9 mouse cellular contexts compared by ENCODE assay signal in genomic region chr11:118091002-118091670, GRCm38 (mm10). TPM values are rescaled to one million over a fixed set of nuclear protein-coding genes. Genes with fewer than 3 reads are reported as not detected.
A peak's percentile ranks its signal among the peaks of the same experiment; 100 is the strongest.
DNase-seq lines count a peak whose midpoint lies in the region; ATAC-seq and TF ChIP-seq lines count a peak whose summit lies in the region.
"Had no signal": no experiment of that assay in that cellular context is flagged by ENCODE, and none has a peak within 500 bp of the region (broad histone marks: within the 10 kb centered on the region; RNA-seq: fewer than 3 reads in every experiment).

No protein-coding gene starts in this region.

- no peaks in the 10 kb centered on the region for H3K27me3 ChIP-seq in liver, adult 2 months (ENCODE audit: control insufficient read depth, insufficient read depth, low read length)
- H3K27me3 ChIP-seq in liver, embryonic 12.5 days (replicated peaks), result peaks cover 6% of the 10 kb centered on the region; the same call in 1 of the 2 replicates
- H3K27me3 ChIP-seq in liver, embryonic 14.5 days (ENCODE audit: control insufficient read depth, insufficient read depth, low read length), result no peaks in the 10 kb centered on the region
- H3K27me3 ChIP-seq: neural tube, embryonic 12.5 days had no signal

- no peak overlapping the region for H3K27ac ChIP-seq in liver, adult 2 months (replicated peaks; ENCODE audit: insufficient read depth, low read depth, low read length)
- H3K27ac ChIP-seq in liver, embryonic 12.5 days, result no peak overlapping the region
- no peak overlapping the region for H3K27ac ChIP-seq in liver, embryonic 14.5 days
- H3K27ac ChIP-seq: heart, embryonic 10.5 days; neural tube, embryonic 12.5 days had no signal

- no peak for DNase-seq in liver, adult 2 months (ENCODE audit: extremely low read depth, low read depth, low spot score)
- DNase-seq in CD4-positive helper T cell, adult 2 months (ENCODE audit: low read depth, low spot score), result peak; percentile 42
- DNase-seq in MEL-GATA-1-ER (ENCODE audit: extremely low read depth, low read depth), result peak; percentile 22
- DNase-seq in liver, embryonic 14.5 days (ENCODE audit: low read depth in 3 of 3, low spot score in 3 of 3), result no peak
- DNase-seq in ovary, adult 18-20 months (ENCODE audit: low spot score), result no peak
- no peak for DNase-seq in cerebellum, adult 9-10 months

- ATAC-seq in liver, embryonic 12.5 days, result no peak
- no peak for ATAC-seq in liver, embryonic 14.5 days (ENCODE audit: insufficient read depth)

- TF ChIP-seq CTCF in liver, adult 2 months (IDR thresholded peaks at IDR 0.05; ENCODE audit: low read depth, low read length), result peak; percentile 45; the same call in 1 of the 2 replicates
- peak; percentile 86 for TF ChIP-seq CTCF in liver, embryonic 14.5 days (IDR thresholded peaks at IDR 0.05; ENCODE audit: low read depth)

- H3K4me1 ChIP-seq in liver, adult 2 months (ENCODE audit: control insufficient read depth, insufficient read depth, low read length), result no peaks in the 10 kb centered on the region
- H3K4me1 ChIP-seq in liver, embryonic 12.5 days, result no peaks in the 10 kb centered on the region
- no peaks in the 10 kb centered on the region for H3K4me1 ChIP-seq in liver, embryonic 14.5 days (replicated peaks; ENCODE audit: control insufficient read depth in 2 of 2, insufficient read depth in 2 of 2, low read length in 1 of 2)
- H3K4me1 ChIP-seq: neural tube, embryonic 12.5 days had no signal

- no peaks in the 10 kb centered on the region for H3K79me2 ChIP-seq in liver, adult 2 months (ENCODE audit: control insufficient read depth, insufficient read depth, low read length)

- no peak for TF ChIP-seq POLR2A in liver, adult 2 months (IDR thresholded peaks at IDR 0.05; ENCODE audit: extremely low read depth, insufficient read depth, low read length)

- TF ChIP-seq EP300 in liver, embryonic 14.5 days (IDR thresholded peaks at IDR 0.05; ENCODE audit: low read depth), result no peak

- no peak overlapping the region for H3K4me2 ChIP-seq in liver, embryonic 12.5 days
- H3K4me2 ChIP-seq in liver, embryonic 14.5 days (ENCODE audit: low read depth), result no peak overlapping the region
- H3K4me2 ChIP-seq: neural tube, embryonic 12.5 days had no signal

- 90% methylated on average over 23 of the region's 23 CpGs for WGBS in liver, adult 2 months
- 78% methylated on average over 23 of the region's 23 CpGs for WGBS in liver, embryonic 12.5 days (ENCODE audit: insufficient replicate concordance)
- WGBS in liver, embryonic 14.5 days (ENCODE audit: insufficient replicate concordance), result 77% methylated on average over 23 of the region's 23 CpGs

- no peaks in the 10 kb centered on the region for H3K9me3 ChIP-seq in liver, embryonic 12.5 days (replicated peaks)
- H3K9me3 ChIP-seq in liver, embryonic 14.5 days (ENCODE audit: control insufficient read depth, low read length), result no peaks in the 10 kb centered on the region
- H3K9me3 ChIP-seq: neural tube, embryonic 12.5 days had no signal

- H3K4me3 ChIP-seq in liver, adult 2 months (ENCODE audit: insufficient read depth, low read depth, low read length), result no peak overlapping the region
- no peak overlapping the region for H3K4me3 ChIP-seq in liver, embryonic 12.5 days
- no peak overlapping the region for H3K4me3 ChIP-seq in liver, embryonic 14.5 days (ENCODE audit: insufficient read depth in 1 of 2, low read depth in 2 of 2, low read length in 2 of 2)
- H3K4me3 ChIP-seq: heart, embryonic 10.5 days; neural tube, embryonic 12.5 days had no signal

- no peaks in the 10 kb centered on the region for H3K36me3 ChIP-seq in liver, adult 2 months (ENCODE audit: control insufficient read depth, insufficient read depth, low read length)
- no peaks in the 10 kb centered on the region for H3K36me3 ChIP-seq in liver, embryonic 12.5 days
- H3K36me3 ChIP-seq in liver, embryonic 14.5 days (replicated peaks; ENCODE audit: control insufficient read depth, insufficient read depth, low read depth), result no peaks in the 10 kb centered on the region
- H3K36me3 ChIP-seq: heart, embryonic 10.5 days; neural tube, embryonic 12.5 days had no signal

- no peak overlapping the region for H3K9ac ChIP-seq in liver, adult 2 months (ENCODE audit: low read depth, low read length)
- H3K9ac ChIP-seq in liver, embryonic 12.5 days, result no peak overlapping the region
- H3K9ac ChIP-seq in liver, embryonic 14.5 days (replicated peaks), result no peak overlapping the region
- H3K9ac ChIP-seq: neural tube, embryonic 12.5 days had no signal

RNA-seq across cellular contexts. Expression of gene Dnah17, which starts 39.3 kb away (rescaled TPM):
- under 0.01 TPM in 2 replicates for total RNA-seq in liver, adult 2 months (2014; rRNA removed)
- polyA plus RNA-seq in liver, adult 2 months (2012; rRNA removed), result under 0.01 TPM in 2 replicates
- polyA plus RNA-seq in liver, embryonic 12.5 days (2016; fragmentation: Nextera tagmentation; extraction: Ambion mirVana), result 0.06 and 0.10 TPM in 2 replicates
- polyA plus RNA-seq in liver, embryonic 14.5 days (2012; rRNA removed), result 0.10 and 0.18 TPM in 2 replicates
- 0.04 and 0.23 TPM in 2 replicates for polyA plus RNA-seq in liver, embryonic 14.5 days (2014; fragmentation: Nextera tagmentation; extraction: Ambion mirVana)

Comparison
In these comparisons a context has a peak if more than half of its experiments do, and no peak if none do; other contexts are left out.
1. DNase-seq: peak in CD4-positive helper T cell, adult 2 months (single experiment) and MEL-GATA-1-ER (single experiment); none in liver, adult 2 months (single experiment), liver, embryonic 14.5 days (0 of 3), ovary, adult 18-20 months (single experiment) and cerebellum, adult 9-10 months (single experiment).